Mouse (Mus musculus) T-cell, adult 2 months (primary cell): ENCODE measurements around the gene Arpc2.

ENCODE experiments used
- DNase-seq: peaks from one replicate; pipeline ENCODE4 v3.0.0; 2022; ENCODE audit warnings: low spot score

The Arpc2 gene

DNA sequence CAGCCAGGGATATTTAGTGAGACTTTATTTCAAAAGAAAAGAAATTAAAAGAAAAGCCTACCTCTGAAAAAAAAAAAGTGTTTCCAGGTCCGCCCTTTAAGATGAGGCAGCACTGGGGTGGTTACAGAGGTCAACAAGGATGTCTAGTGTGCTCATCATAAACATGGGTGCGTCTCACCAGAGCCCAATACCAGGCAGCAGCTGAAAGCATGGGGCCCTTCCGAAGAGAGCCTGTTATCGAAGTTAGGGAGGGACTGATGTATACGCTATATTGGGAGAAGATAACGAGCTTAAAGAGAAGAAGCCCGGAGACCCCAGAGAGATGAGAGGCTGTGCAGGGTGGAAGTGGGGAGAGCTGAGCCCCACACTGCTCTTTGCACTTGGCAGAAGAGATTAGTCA lies 3.3 kb downstream of the Arpc2 start:
- peak; percentile 30 for DNase-seq

DNA sequence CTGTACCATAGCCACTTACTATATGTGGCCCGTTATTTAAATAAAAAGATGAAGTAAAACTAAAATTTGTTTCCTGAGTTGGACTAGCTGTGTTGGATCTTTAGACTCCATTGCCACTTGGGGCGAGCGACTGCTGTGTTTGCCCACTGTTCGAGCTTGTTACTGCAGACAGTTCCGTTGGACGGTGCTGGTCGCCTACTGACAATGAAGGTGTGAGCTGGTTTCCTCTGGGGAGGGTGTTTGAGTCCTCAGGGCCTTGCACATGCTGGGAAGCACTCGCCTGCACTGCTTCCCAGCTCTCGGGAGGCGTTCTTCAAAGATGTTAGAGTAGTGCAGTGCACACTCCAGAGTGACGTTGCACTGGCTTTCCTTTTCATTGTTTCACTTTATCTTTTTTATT lies 3.7 kb downstream of the Arpc2 start:
- peak; percentile 11 for DNase-seq

GRCm38 (mm10) chr1:74240311-74240710 lies 4.4 kb downstream of the Arpc2 start:
- no peak for DNase-seq

GRCm38 (mm10) chr1:74240832-74241231 lies 4.9 kb downstream of the Arpc2 start:
- no peak for DNase-seq

DNA sequence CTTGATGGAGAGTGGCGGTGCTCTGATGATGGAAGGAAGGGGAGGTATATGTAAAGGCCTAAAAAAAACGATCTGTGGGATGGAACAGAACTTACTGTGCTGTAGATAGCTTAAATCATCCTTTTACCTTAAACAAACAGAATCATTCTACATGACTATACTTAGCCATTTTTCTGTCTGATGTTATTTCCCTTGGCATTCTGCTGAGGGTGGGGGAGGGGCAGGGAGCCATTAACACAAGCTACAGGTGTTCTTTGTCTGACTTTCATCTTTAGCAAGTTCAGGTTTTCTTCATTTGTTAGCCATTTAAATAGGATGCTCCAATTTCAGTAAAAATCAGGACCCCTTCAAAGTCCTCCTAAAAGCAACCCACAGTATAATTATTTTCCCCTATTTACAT lies 9.6 kb downstream of the Arpc2 start:
- DNase-seq, result no peak

GRCm38 (mm10) chr1:74248799-74249198 lies 12.9 kb downstream of the Arpc2 start:
- peak; percentile 82 for DNase-seq

GRCm38 (mm10) chr1:74249331-74249980 lies 13.6 kb downstream of the Arpc2 start:
- DNase-seq, result no peak

- no peak for DNase-seq
These were observed 14.2 kb downstream of the Arpc2 start for GRCm38 (mm10) chr1:74250096-74250495.

- no peak for DNase-seq
These were observed 19.9 kb downstream of the Arpc2 start for GRCm38 (mm10) chr1:74255704-74256345.

DNA sequence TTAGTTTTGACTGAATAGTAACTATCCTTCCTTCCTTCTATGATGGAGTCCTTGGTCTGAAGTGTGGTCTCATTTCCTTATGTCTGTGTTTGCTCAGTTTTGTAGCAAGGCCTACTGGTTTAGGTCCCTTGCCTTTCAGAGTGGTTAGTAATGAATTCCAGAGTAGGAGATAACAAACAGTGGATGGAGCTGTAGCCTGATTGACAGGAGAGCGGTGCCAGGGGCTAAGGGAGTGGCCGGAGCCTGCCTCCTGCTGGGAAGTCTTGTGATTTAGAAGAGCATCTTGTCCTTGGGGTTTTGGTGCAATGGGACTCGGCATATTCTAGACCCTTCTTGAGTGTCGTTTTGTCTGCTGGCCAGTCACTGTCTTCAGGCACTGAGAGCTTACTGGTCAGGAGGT lies 20.9 kb downstream of the Arpc2 start:
- DNase-seq, result no peak

GRCm38 (mm10) chr1:74262510-74262909 lies 26.6 kb downstream of the Arpc2 start:
- peak; percentile 74 for DNase-seq

- DNase-seq, result no peak
These were observed 32.9 kb downstream of the Arpc2 start for GRCm38 (mm10) chr1:74268750-74269149.

GRCm38 (mm10) chr1:74271659-74272058 lies 35.8 kb downstream of the Arpc2 start:
- DNase-seq, result no peak

DNA sequence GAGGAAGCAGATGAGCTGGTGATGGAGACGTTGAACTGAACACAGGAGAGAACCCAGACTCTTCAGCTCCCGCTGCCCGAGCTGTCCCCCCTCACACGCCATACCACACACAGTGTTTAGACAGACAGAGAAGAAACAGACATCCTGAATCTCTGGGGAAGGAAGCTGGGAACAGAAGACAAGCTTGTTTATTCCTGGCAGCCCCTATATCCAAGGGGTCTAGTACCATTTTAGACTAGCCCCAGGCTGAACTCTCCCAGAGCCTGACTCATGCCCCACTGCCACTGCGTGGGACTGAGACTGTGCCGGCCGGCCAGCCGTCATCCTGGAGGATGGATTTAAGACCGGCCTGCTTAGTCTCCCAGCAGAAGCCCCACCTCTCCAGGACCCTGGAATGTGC lies 39.1 kb downstream of the Arpc2 start:
- DNase-seq, result no peak

DNA sequence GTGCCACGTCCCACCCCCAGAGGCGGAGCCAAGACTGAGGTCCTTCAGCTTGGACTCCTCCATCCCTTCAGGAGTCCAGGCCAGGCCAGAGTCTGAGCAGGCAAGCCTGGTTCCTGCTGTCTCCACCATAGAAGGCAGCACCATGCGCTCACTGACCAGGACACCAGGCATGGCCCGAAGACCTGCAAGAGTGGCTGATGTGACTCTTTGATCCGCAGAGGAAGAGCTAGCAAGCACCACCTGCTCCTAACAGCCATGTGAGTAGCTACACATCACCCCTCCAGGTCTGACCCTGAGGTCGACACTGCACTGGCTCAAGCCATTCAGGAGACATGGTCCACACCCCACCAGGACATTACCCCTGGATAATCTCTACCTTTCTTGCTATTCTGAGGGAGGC lies 41.2 kb downstream of the Arpc2 start:
- no peak for DNase-seq

DNA sequence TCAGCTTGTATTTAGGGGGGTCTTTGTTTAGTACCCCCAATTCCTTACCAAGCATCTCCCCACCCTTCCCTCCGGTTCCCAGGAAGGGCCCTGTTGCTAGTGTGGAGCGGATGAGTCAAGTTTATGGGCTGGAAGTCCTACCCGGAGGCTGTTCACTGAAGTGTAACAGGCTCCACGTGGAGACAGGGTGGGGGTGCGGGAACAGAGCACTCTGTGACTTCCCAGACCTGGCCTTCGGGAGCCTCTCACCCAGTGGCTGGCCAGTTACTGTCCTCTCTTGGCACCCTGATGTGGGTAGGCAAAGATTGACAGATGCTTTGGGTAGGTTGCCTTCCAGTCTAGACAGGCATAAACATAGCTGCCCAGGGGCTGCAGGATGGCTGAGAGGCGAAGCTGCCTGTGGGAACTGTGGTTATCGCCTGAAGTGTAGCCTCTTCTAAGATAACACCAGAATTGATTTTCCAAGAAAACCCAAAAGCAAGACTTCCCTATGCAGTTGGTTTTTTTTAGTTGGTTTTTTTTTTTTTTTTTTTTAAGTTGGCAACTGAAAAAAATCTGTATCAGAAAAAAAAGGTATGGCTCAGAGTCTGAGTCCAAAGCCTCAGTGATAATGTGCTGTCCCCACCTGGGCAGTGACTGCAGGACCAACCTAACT lies 42.1 kb downstream of the Arpc2 start:
- no peak for DNase-seq

GRCm38 (mm10) chr1:74278538-74278937 lies 42.7 kb downstream of the Arpc2 start, which contains the start of gene Gpbar1:
TSS of gene Gpbar1 (plus strand) at chr1:74278550.
- DNase-seq, result no peak

DNA sequence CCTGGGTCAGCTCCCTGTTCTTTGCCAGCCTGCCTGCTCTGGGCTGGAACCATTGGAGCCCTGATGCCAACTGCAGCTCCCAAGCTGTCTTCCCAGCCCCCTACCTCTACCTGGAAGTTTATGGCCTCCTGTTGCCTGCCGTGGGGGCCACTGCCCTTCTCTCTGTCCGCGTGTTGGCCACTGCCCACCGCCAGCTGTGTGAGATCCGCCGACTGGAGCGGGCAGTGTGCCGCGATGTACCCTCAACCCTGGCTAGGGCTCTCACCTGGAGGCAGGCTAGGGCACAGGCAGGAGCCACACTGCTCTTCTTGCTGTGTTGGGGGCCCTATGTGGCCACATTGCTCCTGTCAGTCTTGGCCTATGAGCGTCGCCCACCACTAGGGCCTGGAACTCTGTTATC lies 43.1 kb downstream of the Arpc2 start:
- DNase-seq, result no peak

DNA sequence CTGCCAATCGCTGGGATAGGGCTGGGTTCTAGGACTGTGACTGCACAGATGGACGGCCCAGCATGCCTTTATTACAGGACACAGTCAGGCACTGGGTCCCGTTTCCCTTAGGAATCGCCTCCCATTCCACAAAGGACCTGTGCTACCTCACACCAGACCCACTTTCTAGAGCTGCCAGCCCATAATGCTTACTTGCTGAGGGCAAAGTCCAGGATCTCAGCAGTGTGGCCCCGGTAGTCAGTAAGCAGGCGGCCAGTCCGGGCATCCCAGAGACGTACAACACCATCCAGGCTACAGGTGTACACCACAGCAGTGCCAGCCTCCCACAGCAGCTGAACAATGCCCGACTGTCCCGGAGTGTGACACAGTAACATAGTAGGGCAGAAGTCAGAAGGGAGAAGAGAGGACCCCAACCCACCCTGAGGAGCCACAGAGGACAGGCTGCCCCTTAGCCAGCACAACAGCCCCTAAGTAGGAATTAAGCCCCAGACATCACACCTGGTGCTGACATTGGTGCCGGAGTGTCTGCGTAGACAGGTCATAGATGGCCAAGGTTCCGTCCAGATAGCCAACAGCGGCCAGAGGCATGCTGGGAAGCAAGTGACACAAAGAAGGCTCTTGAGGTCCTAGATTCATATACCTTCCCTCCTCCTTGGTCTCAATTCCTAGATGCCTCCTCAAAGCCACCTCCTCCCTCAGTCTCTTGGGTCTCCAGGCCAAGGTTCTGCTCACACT lies 44.9 kb downstream of the Arpc2 start:
- no peak for DNase-seq

DNA sequence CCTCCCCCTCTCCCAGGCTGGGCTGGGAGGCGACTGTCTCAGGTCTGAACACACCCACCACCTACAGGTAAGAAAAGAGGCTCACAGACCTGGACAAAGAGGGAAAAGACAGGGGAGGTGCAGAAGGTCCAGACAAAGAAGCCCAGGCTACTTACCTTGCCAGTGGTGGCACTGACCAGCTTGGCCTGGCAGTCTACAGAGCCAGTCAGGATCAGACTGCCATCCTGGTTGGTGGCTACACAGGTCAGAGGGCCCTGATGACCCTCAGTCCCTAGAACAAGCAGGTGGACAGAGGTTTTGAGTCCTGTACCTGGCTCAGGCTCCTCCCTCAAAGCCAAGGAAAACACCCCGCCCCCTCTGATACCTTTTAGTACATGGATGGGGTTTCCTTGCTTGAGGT lies 45.5 kb downstream of the Arpc2 start:
- no peak for DNase-seq

DNA sequence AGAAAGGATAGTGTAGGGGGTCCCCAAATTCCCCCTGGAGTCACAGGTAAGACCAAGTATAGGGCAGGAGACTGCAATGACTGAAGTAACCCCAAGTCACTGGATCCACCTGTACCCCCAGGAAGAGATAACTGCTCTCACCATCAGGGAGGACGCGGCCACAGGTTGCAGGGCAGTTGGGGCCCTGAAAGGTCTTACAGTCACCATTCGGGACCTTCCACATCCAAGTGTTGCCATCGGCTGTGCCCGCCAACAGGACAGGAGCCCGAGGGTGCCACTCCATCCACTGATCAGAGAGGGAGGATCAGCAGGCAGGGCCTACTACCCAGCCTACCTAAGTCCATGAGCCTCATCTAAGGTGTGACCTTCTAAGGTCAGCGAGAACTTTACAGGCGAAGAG lies 46.0 kb downstream of the Arpc2 start:
- DNase-seq, result no peak

DNA sequence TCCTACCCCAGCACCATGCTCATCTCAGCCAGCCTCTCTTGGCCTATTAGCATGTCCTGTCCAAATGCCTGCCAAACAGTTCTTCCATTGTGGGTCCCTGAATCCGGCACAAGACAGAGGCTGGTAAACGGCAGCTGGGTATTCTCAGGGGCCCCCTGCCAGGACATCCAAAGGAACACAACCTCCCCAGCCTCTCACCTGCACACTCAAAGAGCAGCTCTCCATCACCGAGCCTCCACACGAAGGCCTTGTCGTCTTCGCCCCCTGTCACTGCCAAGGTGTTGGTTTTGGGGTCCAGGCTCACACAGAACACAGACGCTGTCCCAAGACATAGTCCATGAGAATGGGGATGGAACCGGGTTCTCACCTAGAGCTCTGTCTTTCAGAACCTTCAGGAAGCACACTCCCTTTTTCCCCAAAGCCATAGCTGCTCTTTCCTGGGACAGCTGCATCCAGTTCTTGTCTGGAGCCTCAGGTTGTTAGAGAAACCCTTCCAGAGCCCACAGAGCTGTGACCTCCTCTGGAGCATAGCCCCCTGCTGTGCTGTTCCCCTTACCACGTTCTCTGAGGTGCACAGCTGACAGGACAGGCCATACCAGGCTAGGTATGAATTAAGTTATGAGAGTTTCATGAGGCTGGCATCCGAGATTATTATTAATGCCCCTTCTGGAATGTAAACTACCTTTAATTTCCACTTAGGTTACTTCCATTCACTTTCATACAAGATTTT lies 47.2 kb downstream of the Arpc2 start:
- DNase-seq, result no peak
